Mouse (Mus musculus) left cerebral cortex, adult 11 months (tissue): ENCODE data around the gene Mypop.

Experiments
- DNase-seq: peaks from one replicate; pipeline ENCODE4 v3.0.0; 2022; ENCODE audit warnings: low spot score

Mypop gene

DNA sequence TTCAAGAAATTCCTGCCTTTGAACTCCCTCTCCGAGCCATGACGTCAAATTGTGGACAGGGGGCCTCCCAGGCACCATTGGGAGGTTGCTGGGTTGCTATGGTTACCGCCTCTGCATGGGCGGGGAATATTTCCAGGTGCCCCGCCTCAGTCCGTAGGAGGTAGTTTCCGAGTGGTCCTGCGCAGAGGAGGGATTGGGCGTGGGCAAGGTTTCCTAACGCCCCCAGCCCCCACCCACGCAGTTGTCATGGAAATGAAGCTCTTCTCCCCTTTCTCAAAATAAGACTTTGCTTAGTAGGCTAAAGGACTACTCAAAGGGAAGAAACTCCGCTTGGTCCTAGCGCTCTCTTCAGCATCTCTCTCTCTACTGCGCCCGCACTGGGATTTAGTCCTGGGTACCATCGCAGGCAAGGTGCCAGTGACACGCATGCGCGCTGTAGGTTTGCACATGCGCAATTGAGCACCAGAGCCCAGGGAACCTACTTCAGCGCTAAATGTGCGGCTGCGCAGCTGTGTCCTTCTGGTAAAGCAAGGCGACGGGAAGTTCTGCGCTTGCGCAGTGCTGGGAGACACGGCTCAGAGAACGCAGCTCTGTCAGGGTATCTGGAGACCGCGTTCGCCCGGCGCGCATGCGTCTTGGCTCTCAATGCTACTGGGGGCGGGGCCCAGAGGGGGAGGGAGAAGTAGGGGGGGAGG, at the start of gene Mypop:
Mypop (plus strand) TSS at position 645 of the 695 bp plus-strand sequence.
- peak; percentile 100 for DNase-seq

- DNase-seq = no peak
Measured at GRCm38 (mm10) chr7:18942376-18942775, 48.7 kb upstream of the Mypop start.

DNA sequence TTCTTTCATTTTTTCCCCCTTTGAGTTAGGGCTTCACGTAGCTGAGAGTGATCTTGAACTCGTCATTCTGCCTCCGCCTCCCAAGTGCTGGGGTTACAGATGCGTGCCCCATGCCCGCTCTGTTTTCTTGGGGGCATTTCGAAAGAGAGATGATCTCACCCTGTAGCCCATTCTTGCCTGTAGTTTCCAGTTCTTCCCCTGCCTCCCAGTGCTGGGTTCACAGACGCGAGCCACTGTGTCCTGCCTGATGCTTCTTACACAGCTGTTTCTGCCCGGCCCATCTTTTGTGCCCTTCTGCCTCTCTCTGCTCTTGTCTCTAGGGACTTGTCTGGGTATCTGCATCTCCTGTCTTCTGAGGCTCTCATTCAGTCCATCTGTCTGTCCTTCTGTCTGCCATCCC, 48.2 kb upstream of the Mypop start:
- DNase-seq = no peak

DNA sequence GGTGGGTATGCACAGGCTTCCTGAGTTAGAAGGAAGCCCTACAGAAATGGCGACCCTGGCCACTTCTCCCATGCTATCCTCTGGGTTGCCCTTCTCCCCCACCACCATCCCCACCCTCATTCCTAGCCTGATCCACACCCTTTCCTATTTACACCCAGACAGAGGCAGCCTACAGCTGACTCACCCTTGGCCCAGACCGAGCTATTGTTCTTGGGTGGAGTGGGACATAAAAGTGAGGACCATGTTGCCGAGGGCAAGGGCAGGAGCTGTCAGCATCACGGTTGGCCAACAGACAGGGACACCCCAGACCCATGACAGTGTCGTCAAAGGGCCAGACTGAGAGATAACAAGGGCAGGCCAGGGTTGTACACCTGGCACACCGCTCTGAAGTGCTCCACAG, 42.9 kb upstream of the Mypop start:
- no peak for DNase-seq

DNA sequence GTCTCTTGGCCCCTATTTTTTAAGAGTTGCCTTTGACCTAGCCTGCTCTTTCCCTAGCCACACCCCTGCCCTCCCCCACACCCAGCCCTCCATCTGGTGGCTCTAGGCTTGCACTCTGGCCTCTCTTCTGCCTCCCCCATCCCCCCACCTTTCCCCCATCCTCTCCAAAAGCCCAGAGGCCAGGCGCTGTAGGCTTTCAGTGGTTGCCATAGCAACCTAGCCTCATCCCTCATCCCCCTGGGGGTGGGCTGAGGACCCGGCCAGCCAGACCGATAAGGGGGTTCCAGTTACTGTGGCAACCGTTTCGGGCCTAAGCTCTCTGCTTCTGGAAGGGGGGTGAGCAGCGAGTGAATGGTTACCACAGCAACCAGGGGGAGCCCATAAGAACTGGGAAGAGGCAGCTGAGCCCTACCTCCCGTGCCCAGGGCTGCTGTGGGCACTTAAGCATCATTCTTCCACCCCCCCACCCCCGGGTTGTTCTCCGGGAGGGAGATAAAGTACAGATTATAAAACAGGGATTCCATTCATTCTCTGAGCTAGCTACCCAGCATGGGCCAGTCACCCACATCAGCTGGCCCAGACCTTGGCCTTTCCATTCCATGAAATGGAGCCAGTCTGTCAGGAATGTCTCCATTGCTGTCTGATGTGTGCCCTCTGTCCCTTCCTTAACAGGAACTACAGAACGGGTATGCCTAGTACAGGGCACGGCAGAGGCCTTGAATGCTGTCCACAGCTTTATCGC, 41.1 kb upstream of the Mypop start:
- DNase-seq = no peak

- no peak for DNase-seq
Measured at GRCm38 (mm10) chr7:18950523-18951315, 40.3 kb upstream of the Mypop start.

GRCm38 (mm10) chr7:18951397-18951796, 39.6 kb upstream of the Mypop start:
- no peak for DNase-seq

GRCm38 (mm10) chr7:18957569-18958383, 33.3 kb upstream of the Mypop start:
- DNase-seq = peak; percentile 42

GRCm38 (mm10) chr7:18958384-18958766, 32.7 kb upstream of the Mypop start:
- no peak for DNase-seq

DNA sequence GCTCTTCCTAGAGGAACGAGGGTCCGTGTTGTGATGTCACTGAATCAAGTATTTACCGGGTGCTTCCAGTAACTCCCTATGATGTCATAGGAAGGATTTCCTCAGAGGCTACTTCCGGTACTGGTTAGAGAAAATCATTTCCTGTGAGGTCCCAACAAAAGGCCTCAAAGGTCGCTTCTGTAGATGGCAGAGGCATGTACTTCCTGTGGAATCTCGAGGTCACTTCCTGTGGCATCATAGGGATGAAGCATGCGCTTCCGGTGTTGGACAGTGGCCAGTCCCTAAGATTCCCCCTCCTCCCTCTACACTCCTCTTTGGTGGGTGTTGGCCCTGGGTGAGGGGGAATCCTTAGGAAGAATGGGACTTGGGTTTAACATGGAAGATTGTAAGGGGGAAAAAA, 31.6 kb upstream of the Mypop start:
- DNase-seq = no peak

GRCm38 (mm10) chr7:18962171-18962792, 28.8 kb upstream of the Mypop start:
- DNase-seq = no peak

DNA sequence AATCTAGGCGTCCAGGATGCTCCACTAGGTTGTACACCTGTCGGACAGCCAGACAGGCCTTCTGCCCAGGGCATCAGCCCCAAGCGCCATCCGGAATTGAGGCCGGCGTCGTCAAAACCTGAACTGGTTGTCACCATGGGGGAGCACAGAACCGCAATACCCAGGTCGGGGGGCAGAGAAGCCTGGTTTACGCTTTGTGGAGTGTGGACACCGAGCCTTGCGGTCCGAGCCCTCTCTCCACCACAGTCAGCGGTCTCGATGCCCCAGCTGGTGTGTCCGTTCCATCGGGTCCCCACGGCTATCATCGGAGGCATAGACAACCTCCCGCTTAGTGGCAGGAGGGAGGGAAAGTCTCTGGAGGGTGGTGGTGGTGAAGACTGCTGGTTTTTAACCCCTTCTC, 28.2 kb upstream of the Mypop start:
- DNase-seq = no peak

- no peak for DNase-seq
Measured at GRCm38 (mm10) chr7:18963294-18963843, 27.7 kb upstream of the Mypop start.

DNA sequence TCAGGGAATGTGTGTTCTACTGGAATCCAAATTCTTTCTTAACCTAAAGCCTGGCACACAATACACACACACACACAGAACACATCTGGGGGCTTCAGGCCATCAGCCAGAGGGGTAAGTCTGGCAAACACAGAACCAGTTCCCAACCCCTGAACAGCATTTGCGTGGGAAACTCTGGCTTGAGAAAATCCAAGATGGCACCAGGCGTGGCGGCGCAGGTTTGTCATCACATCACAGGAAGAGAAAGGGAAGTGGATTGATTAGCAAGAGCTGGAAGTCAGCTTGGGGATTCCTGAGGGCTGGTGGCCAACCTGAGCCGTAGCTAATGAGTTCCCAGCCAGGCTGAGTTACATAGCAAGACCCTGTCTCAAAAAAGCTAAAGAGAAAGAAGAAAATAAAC, 25.7 kb upstream of the Mypop start:
- DNase-seq = no peak

DNA sequence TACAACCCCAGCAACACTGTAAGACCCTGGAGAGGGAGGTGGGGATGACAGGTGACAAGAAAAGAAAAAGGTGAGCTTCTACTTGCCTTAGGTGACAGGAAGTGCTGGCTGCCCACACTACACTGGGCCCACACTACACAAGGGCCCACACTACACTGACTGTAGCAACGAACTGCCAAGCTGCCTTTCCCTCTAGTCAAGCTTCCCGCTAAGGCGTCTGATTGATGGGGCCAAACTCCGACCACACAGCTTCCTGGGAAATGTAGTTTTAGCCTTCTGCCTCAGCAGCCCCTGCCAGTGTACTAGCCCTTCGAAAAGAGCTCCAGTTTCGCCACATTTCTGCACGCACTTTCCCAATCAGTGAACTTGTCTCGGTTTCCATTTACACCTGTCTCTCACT, 23.4 kb upstream of the Mypop start:
- DNase-seq = no peak

- no peak for DNase-seq
Measured at GRCm38 (mm10) chr7:18970956-18971355, 20.1 kb upstream of the Mypop start.

DNA sequence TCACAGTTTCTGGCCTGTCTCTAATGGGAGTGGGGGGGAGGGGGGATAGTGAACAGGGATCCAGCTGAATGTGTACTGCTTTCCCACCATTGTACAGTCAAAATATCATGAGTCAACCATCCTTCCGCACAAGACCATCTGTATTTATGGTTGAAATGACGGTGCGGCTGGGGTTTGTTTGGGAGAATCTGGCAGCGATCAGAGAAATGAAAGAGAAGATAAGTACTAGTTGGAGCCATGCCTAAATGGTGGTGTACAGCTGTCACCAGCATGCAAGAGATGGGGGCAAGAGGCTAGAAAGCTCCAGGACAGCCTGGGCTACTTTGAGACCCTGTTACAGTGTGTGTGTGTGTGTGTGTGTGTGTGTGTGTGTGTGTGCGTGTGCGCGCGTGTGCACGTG, 12.7 kb upstream of the Mypop start:
- no peak for DNase-seq

DNA sequence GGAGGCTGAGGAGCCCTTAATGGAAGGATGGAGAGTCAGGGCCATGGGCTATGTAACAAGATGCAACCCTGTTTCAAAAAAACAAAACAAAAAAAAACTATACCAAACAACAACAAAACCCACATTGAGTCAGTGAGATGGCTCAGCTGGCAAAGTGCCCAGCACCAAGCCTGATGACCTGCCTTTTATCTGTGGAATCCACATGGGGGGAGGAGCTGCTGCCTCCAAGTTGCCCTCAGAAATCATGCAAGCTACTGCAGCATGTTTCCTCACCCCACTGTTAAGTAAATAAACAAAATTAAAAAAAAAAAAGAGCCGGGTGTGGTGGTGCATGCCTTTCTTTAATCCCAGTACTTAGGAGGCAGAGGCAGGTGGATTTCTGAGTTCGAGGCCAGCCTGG, 4.5 kb upstream of the Mypop start:
- DNase-seq = no peak

DNA sequence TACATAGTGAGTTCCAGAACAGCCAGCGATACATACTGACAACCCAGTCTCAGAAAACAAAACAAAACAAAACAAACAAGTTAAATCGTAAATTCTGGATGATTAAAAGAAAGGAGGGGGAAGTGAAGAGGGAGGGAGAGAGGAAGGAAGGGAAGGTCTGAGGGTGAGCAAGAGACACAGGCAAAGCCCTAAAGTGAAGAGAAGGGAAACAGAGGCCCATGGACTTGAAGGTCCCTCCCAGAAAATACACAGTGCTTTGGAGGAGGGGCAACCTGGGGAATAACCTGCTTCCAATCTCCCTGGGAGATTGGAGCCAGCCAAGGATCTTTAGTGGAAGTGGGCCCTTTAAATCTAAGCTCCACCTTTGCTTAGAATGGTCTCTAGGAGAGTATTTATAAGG, 3.9 kb upstream of the Mypop start, which contains the start of gene Nanos2:
Nanos2 (plus strand) TSS at position 301 of the 400 bp plus-strand sequence.
- no peak for DNase-seq

- no peak for DNase-seq
Measured at GRCm38 (mm10) chr7:18987747-18988146, 3.3 kb upstream of the Mypop start.

- no peak for DNase-seq
Measured at GRCm38 (mm10) chr7:18988780-18989179, 2.3 kb upstream of the Mypop start.
